Mouse (Mus musculus): ENCODE measurements around the gene Ccdc187.

Ccdc187 gene

GRCm38 (mm10) chr2:26316576-26317246 is 22.4 kb upstream of the Ccdc187 start:
- CTCF ChIA-PET = no interaction called here

DNA sequence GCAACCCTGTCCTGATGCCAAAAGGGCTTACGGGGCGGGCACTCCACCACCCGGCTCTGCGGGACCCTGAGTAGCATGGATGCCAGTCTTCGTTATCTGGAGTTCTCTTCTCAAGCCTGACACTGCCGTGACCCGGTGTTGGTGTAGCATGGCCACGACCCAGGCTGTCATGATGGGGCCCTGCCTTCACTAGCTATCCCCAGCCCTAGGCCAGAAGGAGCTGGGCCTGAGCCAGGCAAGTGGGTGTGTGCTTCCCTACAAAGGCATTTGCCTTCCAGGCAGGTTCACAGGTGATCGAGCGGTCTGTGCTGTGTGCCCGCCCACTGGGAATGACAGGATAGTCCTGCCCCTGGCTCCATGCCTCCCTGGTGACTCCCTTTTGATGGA is 21.6 kb upstream of the Ccdc187 start:
- CTCF ChIA-PET = no interaction called here

- CTCF ChIA-PET = no interaction called here
These were observed 20.9 kb upstream of the Ccdc187 start, which contains the start of gene Gpsm1 for GRCm38 (mm10) chr2:26315072-26315924. TSS of gene Gpsm1 (plus strand) at chr2:26315515.

- CTCF ChIA-PET = interaction anchor here (0.6 to 0.7 kb wide), 2 partner anchors 110 to 329 kb away, joined by 3 to 8 read pairs; no protein-coding TSS in a partner anchor
These were observed 20.1 kb upstream of the Ccdc187 start for GRCm38 (mm10) chr2:26314281-26315071.

DNA sequence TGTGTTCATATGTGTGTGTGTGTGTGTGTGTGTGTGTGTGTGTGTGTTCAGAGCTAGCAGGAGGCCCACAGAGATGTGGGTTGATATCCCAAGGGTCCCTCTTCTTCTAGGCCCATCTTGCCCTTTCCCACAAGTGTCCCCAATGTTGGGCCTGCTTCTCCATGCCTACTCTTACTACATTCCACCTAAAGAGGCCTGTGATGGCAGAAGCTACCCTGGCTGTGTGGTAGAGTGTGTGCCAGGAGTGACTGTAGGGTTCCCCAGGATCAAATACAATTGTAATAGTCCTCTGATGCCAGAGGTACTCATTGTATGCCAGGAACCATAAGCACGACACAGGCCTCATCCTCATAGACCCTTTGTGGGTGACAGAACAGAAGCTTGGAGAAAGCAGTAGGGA is 19.0 kb upstream of the Ccdc187 start:
- CTCF ChIA-PET = no interaction called here

- CTCF ChIA-PET = interaction anchor here (0.6 kb wide), 1 partner anchor 48 kb away, joined by 3 read pairs; the partner anchor contains the start of gene Card9
These were observed 18.5 kb upstream of the Ccdc187 start for GRCm38 (mm10) chr2:26312812-26313211.

- CTCF ChIA-PET = no interaction called here
These were observed 17.6 kb upstream of the Ccdc187 start for GRCm38 (mm10) chr2:26311936-26312335.

DNA sequence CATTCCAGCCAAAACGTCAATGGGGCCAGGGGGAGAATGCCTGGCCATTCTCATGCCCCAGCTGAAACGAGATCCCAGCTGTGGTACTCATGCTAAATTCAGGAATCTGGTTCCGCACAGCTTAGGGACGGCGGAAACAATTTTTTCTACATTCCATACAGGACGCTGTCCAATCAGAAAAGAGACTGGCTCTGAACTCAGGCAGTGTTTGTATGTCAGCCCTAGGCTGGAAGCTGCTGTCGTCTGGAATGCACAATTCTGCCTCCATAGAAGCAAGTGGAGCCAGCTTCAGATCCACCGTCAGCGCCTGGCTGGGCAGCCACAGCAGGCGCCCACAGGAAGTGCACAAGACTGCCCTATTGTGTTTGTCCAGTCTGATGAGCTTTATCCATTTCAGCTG is 15.4 kb upstream of the Ccdc187 start:
- CTCF ChIA-PET = no interaction called here

GRCm38 (mm10) chr2:26306702-26307101 is 12.3 kb upstream of the Ccdc187 start:
- CTCF ChIA-PET = no interaction called here

- CTCF ChIA-PET = no interaction called here
These were observed 11.2 kb upstream of the Ccdc187 start for GRCm38 (mm10) chr2:26305555-26305954.

DNA sequence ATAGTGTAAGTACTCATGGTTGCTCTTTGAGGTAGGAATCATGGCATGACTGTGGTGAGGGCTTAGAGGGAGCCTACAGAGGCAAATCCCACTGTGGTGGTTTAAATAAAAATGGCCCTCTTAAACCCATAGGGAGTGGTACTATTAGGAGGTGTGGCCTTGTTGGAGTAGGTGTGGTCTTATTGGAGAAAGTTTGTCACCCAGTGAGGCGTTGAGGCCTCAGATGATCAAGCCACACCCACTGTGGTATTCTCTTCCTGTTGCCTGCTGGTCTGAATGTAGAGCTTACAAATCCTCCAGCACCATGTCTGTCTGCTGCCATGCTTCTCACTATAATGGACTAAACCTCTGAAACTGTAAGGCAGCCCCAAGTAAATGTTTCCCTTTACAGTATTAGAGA is 10.4 kb upstream of the Ccdc187 start:
- CTCF ChIA-PET = no interaction called here

DNA sequence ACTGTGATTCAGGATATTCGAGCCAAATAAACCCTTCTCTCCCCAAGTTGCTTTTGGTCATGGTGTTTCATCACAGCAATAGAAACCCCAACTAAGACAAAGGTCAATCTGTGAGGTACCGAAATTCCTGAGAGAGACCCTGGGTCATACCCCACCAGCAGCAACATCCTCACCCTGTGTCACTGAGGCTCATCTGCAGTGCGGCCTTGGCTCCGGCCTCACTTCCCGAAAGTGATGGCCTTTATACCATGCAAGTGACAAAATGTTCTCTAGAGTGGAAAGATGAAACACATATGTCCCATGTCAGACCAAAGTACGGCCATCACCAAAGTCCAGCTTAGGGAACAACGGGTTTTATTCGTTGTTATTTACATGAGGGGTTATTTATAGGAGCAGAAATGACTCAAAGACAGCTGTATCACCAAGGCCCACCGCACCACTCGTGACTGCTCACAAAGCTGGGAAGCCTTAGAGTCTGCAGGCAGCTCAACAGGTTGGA is 7.7 kb upstream of the Ccdc187 start:
- CTCF ChIA-PET = interaction anchor here (0.6 kb wide), 1 partner anchor 205 kb away, joined by 3 read pairs; no protein-coding TSS in a partner anchor

DNA sequence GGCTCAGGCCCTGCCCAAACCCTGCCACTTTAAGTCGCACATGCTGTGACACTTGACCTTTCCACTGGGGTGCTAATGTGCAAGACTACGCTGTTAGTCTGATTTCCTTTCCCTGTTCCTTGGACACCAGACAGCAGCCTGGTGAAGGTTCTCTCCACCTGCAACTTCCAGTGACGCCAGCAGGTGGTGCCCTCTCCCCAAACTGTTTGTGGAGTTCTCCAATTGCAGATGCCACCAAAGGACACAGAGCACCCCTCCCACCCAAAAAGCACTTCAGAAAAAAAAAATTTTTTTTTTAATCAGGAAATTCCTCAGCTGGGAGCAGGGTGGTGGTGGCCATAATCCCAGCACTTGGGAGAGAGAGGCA is 6.4 kb upstream of the Ccdc187 start:
- CTCF ChIA-PET = interaction anchor here (0.6 to 0.7 kb wide), 3 partner anchors 14 to 911 kb away, joined by 3 to 9 read pairs (median 6); no protein-coding TSS in a partner anchor

GRCm38 (mm10) chr2:26300161-26300807 is 5.9 kb upstream of the Ccdc187 start:
- CTCF ChIA-PET = interaction anchor here (0.7 kb wide), 1 partner anchor 578 kb away, joined by 9 read pairs; no protein-coding TSS in a partner anchor

GRCm38 (mm10) chr2:26299336-26299735 is 5.0 kb upstream of the Ccdc187 start:
- CTCF ChIA-PET = no interaction called here

- CTCF ChIA-PET = no interaction called here
These were observed 4.5 kb upstream of the Ccdc187 start for GRCm38 (mm10) chr2:26298856-26299230.

DNA sequence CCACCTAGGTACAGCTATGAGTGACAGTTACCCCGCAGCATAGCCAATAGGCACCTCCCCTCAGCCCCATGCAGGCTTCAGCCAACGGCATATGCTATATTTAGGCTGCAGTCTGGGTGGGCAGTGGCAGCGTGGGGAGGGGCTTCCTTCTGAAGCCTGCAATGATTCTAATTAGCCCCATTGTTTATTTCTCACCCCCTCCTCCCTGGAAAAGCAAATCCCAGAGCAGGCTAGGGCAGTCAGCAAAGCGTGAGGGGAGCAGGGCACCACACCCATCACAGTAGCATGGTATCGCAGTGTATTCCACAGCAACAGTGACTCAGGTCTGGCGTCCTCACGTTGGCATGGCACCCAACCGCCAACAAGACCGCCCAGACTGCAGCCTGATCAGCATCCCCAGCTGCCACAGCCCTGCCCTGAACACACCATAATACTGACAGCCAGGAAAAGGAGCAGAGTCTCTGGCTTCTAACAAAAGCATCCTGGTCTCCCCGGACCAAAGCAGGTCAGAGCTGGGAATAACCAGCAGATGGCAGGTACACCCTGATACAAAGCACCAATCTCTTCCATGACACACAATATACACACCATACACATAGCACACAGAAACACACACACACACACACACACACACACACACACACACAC is 4.0 kb upstream of the Ccdc187 start:
- CTCF ChIA-PET = interaction anchor here (0.6 kb wide), 1 partner anchor 67 kb away, joined by 3 read pairs; no protein-coding TSS in a partner anchor

DNA sequence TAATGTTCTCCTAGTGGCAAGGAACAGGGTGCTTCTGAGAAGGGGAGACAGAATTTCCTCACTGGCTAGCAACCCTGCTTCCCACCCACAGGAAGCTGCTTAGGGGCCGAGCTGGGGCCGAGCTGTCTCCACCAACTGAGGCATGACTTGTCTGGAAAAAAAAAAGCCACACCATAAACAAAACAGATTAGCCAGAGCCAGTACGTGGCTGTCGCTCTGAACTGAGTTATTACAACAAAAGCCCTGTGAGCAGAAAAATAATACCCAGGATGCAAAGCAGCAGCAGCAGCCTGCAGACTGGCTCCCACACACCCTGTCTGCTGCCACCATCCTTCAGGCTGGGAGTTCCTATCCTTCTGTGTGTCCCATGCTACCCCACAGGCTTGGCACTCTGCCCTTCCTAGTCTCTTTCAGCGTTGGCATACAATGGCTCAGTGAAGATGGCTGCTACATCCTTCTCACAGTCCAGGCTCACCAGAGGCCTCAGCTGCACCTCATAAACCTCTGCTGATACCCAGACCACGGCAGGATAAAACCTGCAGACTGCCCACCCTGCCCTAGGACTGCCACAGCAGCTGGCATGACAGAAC is 2.3 kb upstream of the Ccdc187 start:
- CTCF ChIA-PET = no interaction called here

DNA sequence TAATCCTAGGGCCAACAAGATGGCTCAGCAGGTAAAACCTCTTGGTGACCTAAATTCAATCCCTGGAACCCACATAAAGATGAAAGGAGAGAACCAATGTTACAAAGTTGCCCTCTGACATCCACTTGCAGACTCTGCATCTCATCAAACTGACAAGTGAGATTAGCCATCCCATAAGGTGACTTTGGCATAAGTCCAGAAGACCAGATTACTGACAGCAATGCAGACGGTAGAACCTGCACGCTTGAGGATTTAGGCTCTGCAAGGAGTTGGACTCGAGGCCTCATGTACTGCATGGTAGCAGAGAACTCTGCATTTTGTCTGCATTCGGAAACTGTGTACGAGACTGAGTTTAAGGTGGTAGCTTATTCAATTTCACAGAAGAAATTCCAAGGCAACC is 4.2 kb downstream of the Ccdc187 start:
- CTCF ChIA-PET = no interaction called here

DNA sequence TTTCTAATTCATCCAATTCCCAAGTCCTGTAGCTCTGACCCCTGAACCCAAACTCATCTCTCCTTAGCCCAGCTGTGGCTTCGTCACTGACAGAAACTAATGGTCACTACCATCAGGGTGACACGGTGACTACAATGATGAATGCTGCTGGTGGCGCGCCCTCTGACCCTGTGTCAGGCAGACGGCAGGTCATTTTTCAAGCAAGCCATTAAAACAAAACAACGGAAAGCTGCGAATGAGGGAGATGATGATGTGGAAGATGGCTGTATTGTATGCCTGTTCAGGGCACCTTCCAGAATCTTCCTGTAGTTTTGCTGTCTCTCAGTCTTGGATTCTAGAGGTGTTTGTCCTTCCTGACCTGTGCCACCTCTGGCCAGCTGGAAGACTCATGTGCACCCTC is 8.0 kb downstream of the Ccdc187 start:
- CTCF ChIA-PET = interaction anchor here (0.6 kb wide), 1 partner anchor 15 kb away, joined by 3 read pairs; no protein-coding TSS in a partner anchor
